Comparison of ENCODE assay signal across 8 mouse cellular contexts in the genomic region with DNA sequence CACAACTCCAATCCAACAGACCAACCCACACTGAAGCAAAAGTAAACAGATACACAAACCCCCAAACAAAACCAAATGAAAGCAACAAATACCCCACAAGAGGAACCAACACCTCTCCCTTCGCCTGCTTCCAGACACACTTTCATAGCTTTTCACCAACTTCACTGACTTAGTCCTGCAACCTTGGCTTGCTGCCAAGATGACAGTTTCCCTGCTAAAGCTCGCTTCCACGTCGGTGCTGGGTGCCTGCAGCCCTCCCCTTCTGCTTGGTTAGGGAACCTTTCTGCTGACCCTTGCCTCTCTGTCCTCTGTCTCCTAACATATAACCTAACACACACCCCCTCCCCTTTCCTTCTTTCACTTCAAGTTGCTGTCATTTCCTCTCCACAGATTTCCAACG. TPM values are rescaled to one million over a fixed set of nuclear protein-coding genes. Genes with fewer than 3 reads are reported as not detected.
DNase-seq lines count a peak whose midpoint lies in the region; ATAC-seq and TF ChIP-seq lines count a peak whose summit lies in the region.

No protein-coding gene starts in this region.

- H3K36me3 ChIP-seq in forebrain, embryonic 12.5 days (replicated peaks) = no peaks in the 10 kb centered on the region
- no peaks in the 10 kb centered on the region for H3K36me3 ChIP-seq in intestine, embryonic 15.5 days

- no peak for ATAC-seq in forebrain, embryonic 12.5 days (ENCODE audit: low FRiP score)
- ATAC-seq in intestine, embryonic 15.5 days = no peak

- 41% methylated on average over 5 of the region's 5 CpGs for WGBS in forebrain, embryonic 12.5 days
- 9% methylated on average over 5 of the region's 5 CpGs for WGBS in intestine, embryonic 15.5 days
- WGBS in lung, adult 2 months = 6% methylated on average over 5 of the region's 5 CpGs

- H3K4me3 ChIP-seq in forebrain, embryonic 12.5 days (replicated peaks) = peak overlapping the region; percentile 95
- peak overlapping the region; percentile 99 for H3K4me3 ChIP-seq in intestine, embryonic 15.5 days (replicated peaks)
- peak overlapping the region; percentile 39 for H3K4me3 ChIP-seq in lung, adult 2 months (replicated peaks; ENCODE audit: extremely low read depth, low read depth, low read length)

- H3K27me3 ChIP-seq in forebrain, embryonic 12.5 days = no peaks in the 10 kb centered on the region
- no peaks in the 10 kb centered on the region for H3K27me3 ChIP-seq in intestine, embryonic 15.5 days (replicated peaks)

- H3K9ac ChIP-seq in forebrain, embryonic 12.5 days = peak overlapping the region; percentile 82; the same call in 1 of the 2 replicates
- H3K9ac ChIP-seq in intestine, embryonic 15.5 days = peak overlapping the region; percentile 85; the same call in 1 of the 2 replicates

- H3K4me2 ChIP-seq in forebrain, embryonic 12.5 days = peak overlapping the region; percentile 74
- peak overlapping the region; percentile 76 for H3K4me2 ChIP-seq in intestine, embryonic 15.5 days (replicated peaks)

- no peak for TF ChIP-seq CTCF in lung, adult 2 months (IDR thresholded peaks at IDR 0.05; ENCODE audit: insufficient read depth, low read length)

- no peaks in the 10 kb centered on the region for H3K9me3 ChIP-seq in forebrain, embryonic 12.5 days
- H3K9me3 ChIP-seq in intestine, embryonic 15.5 days = no peaks in the 10 kb centered on the region

- DNase-seq in right cerebral cortex, postnatal 14 days = peak; percentile 17
- no peak for DNase-seq in right cerebral cortex, postnatal 25 days
- DNase-seq in adrenal gland, postnatal 10 days = peak; percentile 79
- no peak for DNase-seq in lung, adult 2 months
- peak; percentile 39 to 67 for DNase-seq in spleen, postnatal 10 days (ENCODE audit: low spot score in 2 of 2)
- no peak for DNase-seq in layer of hippocampus, adult 9-11 months

- peaks cover 18% of the 10 kb centered on the region for H3K4me1 ChIP-seq in forebrain, embryonic 12.5 days
- peaks cover 7% of the 10 kb centered on the region for H3K4me1 ChIP-seq in intestine, embryonic 15.5 days (replicated peaks)
- peaks cover 4% of the 10 kb centered on the region; the same call in 1 of the 2 replicates for H3K4me1 ChIP-seq in lung, adult 2 months (ENCODE audit: control insufficient read depth, insufficient read depth, low read length)

- no peak overlapping the region for H3K27ac ChIP-seq in forebrain, embryonic 12.5 days
- no peak overlapping the region for H3K27ac ChIP-seq in intestine, embryonic 15.5 days

- no peak for TF ChIP-seq POLR2A in lung, adult 2 months (IDR thresholded peaks at IDR 0.05; ENCODE audit: borderline replicate concordance, extremely low read depth, low read depth, low read length)

RNA-seq across cellular contexts. Expression of gene Bod1l, which starts 1.4 kb away (rescaled TPM):
- total RNA-seq in adrenal gland, postnatal 10 days (2021) = 10 to 100 TPM; 23.3 to 28.1 TPM
- polyA plus RNA-seq in forebrain, embryonic 12.5 days (2016; fragmentation: Nextera tagmentation; extraction: Ambion mirVana) = 29.1 and 30.0 TPM in 2 replicates
- polyA plus RNA-seq in intestine, embryonic 15.5 days (2015; fragmentation: Nextera tagmentation; extraction: Ambion mirVana) = 19.1 and 20.2 TPM in 2 replicates
- 3.7 and 4.8 TPM in 2 replicates for polyA plus RNA-seq in lung, adult 2 months (2012; rRNA removed)

Comparison
In these comparisons a context has a peak if more than half of its experiments do, and no peak if none do; other contexts are left out.
1. DNase-seq: peak in right cerebral cortex, postnatal 14 days (single experiment), adrenal gland, postnatal 10 days (single experiment) and spleen, postnatal 10 days (2 of 2); none in right cerebral cortex, postnatal 25 days (single experiment), lung, adult 2 months (single experiment) and layer of hippocampus, adult 9-11 months (single experiment).
2. H3K4me3 ChIP-seq: peak in every context shown above with its lines; median percentile 99 in intestine, embryonic 15.5 days; 95 in forebrain, embryonic 12.5 days; 39 in lung, adult 2 months.